Mouse (Mus musculus): ENCODE results near the gene Sdk1.

- no peak for TF ChIP-seq CTCF (IDR thresholded peaks at IDR 0.05; ENCODE audit: control insufficient read depth, insufficient read depth, insufficient replicate concordance, low read depth, low read length)
- TF ChIP-seq POLR2A (IDR thresholded peaks at IDR 0.05; ENCODE audit: control insufficient read depth, low read depth, low read length), result no peak
Measured at GRCm38 (mm10) chr5:141952708-141953490, 711.6 kb downstream of the Sdk1 start.

Data from testis, adult 2 months (tissue).